Mouse (Mus musculus) embryonic facial prominence, embryonic 13.5 days (tissue): Measurements from ENCODE around the gene Fhl2. TPM values are rescaled to one million over a fixed set of nuclear protein-coding genes. Genes with fewer than 3 reads are reported as not detected.

Source experiments
- ATAC-seq: fragments of 200-750 bp; cut with Nextera tagmentation; 2 replicates; pipeline ENCODE4 v1.8.0; 2017; ENCODE audit warnings: low read depth; ENCODE audit not compliant: insufficient number of reproducible peaks, insufficient read depth, low FRiP score, low TSS enrichment
- H3K27ac ChIP-seq: fragments of 300-500 bp; sonication (generic); 2 replicates; pipeline ENCODE4 v1.5.1; 2015; ENCODE audit warnings: moderate library complexity, mild to moderate bottlenecking, inconsistent platforms
- H3K27me3 ChIP-seq: fragments of 300-500 bp; sonication (generic); 2 replicates; pipeline ENCODE4 v1.6.1; 2015; ENCODE audit warnings: mild to moderate bottlenecking, inconsistent platforms
- H3K36me3 ChIP-seq: fragments of 300-500 bp; sonication (generic); 2 replicates; pipeline ENCODE4 v1.6.1; 2015; ENCODE audit warnings: mild to moderate bottlenecking, inconsistent platforms
- H3K4me1 ChIP-seq: fragments of 300-500 bp; sonication (generic); 2 replicates; pipeline ENCODE4 v1.6.1; 2015; ENCODE audit warnings: inconsistent platforms
- H3K4me2 ChIP-seq: fragments of 300-500 bp; sonication (generic); 2 replicates; pipeline ENCODE4 v1.6.1; 2015; ENCODE audit warnings: moderate library complexity, mild to moderate bottlenecking, inconsistent platforms
- H3K4me3 ChIP-seq: fragments of 300-500 bp; sonication (generic); 2 replicates; pipeline ENCODE4 v1.5.1; 2015; ENCODE audit warnings: mild to moderate bottlenecking, inconsistent platforms
- H3K9ac ChIP-seq: fragments of 300-500 bp; sonication (generic); 2 replicates; pipeline ENCODE4 v1.6.1; 2015; ENCODE audit warnings: mild to moderate bottlenecking, inconsistent platforms
- H3K9me3 ChIP-seq: fragments of 300-500 bp; sonication (generic); 2 replicates; pipeline ENCODE4 v1.6.1; 2016; ENCODE audit warnings: inconsistent platforms
- WGBS: fragments of 180-500 bp; shearing (Covaris S2); methylation state at CpG from one replicate; pipeline ENCODE4 v1.1.7; 2015; ENCODE audit warnings: mixed read lengths; 5-methylcytosine and 5-hydroxymethylcytosine counted together
- polyA plus RNA-seq: library from polyadenylated mRNA; unstranded; fragments of >200 nt; fragmentation: Nextera tagmentation; extraction: Ambion mirVana; gene quantifications from 2 replicates; pipeline ENCODE4 v1.2.1, GENCODE M21; 2015

The Fhl2 gene
- polyA plus RNA-seq, 1 experiment from 2014 or later: 13.3 TPM

DNA sequence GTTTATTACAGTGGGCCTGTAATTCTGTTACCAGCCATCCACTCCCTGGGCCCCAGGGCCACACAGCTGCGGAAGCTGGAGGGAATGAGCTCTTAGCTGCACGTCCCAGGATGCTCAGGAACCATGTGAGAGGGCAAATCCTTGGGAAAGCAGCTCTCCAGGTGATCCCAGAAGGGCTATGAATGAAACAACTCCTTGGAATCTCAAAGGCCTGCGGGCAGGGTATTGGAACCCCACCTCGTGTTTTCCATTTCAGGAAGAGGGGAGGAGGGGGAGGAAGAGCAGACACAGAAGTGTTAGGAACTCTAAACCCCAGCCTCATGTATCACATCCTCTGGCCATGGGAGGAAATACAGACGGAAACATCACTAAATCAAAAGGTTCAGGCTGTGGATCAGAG lies 28.8 kb downstream of the Fhl2 start:
- Histone ChIP-seq H3K9ac (peak overlapping the region; percentile 17; the same call in 1 of the 2 replicates), H3K27ac (no peak overlapping the region), H3K4me3 (no peak overlapping the region), H3K36me3 (no peaks in the 10 kb centered on the region), H3K4me2 (no peak overlapping the region), H3K9me3 (no peaks in the 10 kb centered on the region), H3K4me1 (peaks cover 24% of the 10 kb centered on the region), H3K27me3 (no peaks in the 10 kb centered on the region)
- 32% methylated on average over 5 of the region's 5 CpGs for WGBS
- no peak for ATAC-seq

DNA sequence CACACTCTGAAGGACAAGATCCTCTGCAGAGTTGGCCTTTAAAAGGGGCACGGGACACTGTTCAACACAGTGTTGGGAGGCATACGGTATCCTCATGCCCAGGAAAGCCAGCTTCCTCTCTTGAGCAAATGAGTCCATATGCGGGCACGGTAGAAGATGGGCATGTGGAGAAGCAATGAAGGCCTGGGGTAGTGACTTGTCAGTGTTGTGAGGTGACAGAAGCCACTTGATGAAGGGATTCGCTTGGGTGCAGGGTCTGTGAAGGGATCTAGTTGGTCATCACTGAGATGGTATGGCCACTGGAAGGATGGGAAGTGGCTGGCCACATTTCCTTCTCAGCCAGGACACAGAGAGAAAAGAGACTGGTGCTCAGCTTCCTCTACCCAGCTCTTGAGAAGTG lies 32.2 kb downstream of the Fhl2 start:
- Histone ChIP-seq H3K4me2 (no peak overlapping the region), H3K4me3 (no peak overlapping the region), H3K27ac (no peak overlapping the region), H3K27me3 (no peaks in the 10 kb centered on the region), H3K4me1 (peaks cover 23% of the 10 kb centered on the region), H3K9ac (no peak overlapping the region), H3K36me3 (no peaks in the 10 kb centered on the region), H3K9me3 (no peaks in the 10 kb centered on the region)
- no peak for ATAC-seq
- WGBS: 95% methylated on average over 5 of the region's 5 CpGs

DNA sequence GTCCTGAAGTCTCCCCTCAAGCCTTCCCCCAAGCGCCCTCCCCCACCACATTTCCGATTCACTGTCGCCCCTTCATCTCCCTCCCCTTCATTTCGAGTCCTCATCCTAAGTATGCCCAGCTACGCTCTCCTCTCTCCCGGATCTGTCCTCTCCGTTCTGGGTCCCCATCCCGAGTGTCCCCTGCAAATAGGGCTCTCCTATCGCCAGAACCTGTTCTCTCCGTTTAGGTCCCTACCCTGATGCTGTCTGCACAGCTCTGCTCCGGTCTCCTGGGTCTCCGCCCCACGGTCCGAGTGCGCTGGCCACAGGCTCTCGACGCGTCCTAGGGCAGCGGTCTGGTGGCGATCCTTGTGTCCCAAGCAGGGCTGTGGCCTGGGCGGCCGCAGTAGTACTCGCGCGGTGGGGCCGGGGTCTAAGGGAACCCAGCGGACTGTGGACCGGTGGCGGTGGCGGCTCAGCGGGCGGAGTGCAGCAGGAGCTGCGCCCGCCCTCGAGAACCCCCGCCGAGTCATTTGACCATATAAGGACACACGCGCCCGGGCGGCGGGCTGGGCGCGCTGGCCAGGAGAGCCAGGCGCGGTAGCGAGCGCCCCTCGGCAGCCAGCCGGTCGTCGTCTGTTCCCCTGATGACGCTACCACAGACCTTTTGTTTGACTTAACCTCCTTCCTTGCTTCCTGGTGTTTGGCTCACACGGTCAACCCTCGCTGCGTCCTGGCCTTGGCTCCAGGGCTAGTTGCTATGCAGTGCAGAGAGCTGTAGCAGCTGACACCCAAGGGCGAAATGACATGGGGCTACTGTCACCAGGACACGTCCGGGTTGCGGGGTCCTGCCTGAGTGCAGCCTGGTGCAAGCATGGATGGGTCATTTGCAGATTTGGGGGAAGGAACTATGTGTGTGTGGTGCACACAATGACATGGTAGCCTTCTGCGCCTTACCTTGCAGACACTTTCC lies 33.0 kb downstream of the Fhl2 start:
- H3K4me2 ChIP-seq: peak overlapping the region; percentile 94
- H3K27me3 ChIP-seq: no peaks in the 10 kb centered on the region
- H3K4me3 ChIP-seq: peak overlapping the region; percentile 73
- no peaks in the 10 kb centered on the region for H3K36me3 ChIP-seq
- no peak overlapping the region; the same call in 1 of the 2 replicates for H3K27ac ChIP-seq
- 5% methylated on average over 61 of the region's 61 CpGs for WGBS
- peak overlapping the region; percentile 82 for H3K9ac ChIP-seq
- ATAC-seq: peak; percentile 84
- H3K4me1 ChIP-seq: peaks cover 21% of the 10 kb centered on the region
- H3K9me3 ChIP-seq: no peaks in the 10 kb centered on the region

DNA sequence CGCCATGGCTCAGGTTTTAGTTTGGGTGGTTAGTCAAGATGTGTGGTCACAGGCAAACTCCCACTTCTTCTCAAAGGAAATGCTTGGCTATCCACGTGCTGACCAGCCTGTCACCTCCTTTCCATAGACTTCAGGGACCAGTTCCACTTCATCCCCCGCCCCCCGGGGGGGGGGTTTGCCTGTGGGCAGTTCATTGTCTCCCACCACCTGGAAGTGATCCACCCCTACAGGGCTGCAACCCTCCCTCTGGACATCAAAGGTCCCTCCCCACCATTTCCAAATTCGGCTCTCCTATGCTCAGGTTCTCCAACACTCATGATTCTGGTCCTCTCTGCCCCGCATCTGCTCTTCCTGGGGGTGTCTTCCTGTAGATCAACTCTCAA lies 33.7 kb downstream of the Fhl2 start:
- H3K4me2 ChIP-seq: peak overlapping the region; percentile 94
- H3K36me3 ChIP-seq: no peaks in the 10 kb centered on the region
- peak overlapping the region; percentile 82 for H3K9ac ChIP-seq
- H3K27ac ChIP-seq: no peak overlapping the region
- no peak for ATAC-seq
- WGBS: 5% methylated on average over 6 of the region's 6 CpGs
- no peaks in the 10 kb centered on the region for H3K9me3 ChIP-seq
- H3K27me3 ChIP-seq: no peaks in the 10 kb centered on the region
- H3K4me1 ChIP-seq: peaks cover 14% of the 10 kb centered on the region
- peak overlapping the region; percentile 73 for H3K4me3 ChIP-seq

DNA sequence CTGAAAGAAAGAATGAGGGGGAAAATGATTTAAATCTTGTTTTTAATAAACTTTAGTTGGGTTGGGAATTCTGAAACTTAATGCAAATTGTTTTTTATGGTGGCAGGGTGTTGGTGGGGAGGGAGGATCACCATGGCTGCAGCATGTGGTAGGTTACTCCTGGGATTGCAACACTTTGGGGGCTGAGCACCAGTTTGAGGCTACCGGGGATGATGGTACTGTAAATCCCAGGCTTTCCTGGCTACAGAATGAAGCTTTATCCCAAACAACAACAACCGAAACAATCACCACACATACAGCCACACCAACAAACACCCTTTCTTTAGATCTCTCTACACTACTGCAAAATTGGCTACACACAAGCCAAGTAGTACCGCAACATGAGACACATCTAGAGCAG lies 34.4 kb downstream of the Fhl2 start:
- 84% methylated on average over 3 of the region's 3 CpGs for WGBS
- Histone ChIP-seq H3K9ac (no peak overlapping the region), H3K4me1 (peaks cover 11% of the 10 kb centered on the region), H3K36me3 (no peaks in the 10 kb centered on the region), H3K9me3 (no peaks in the 10 kb centered on the region), H3K4me3 (peak overlapping the region; percentile 73; the same call in 1 of the 2 replicates), H3K27ac (no peak overlapping the region), H3K4me2 (peak overlapping the region; percentile 94), H3K27me3 (no peaks in the 10 kb centered on the region)
- ATAC-seq: no peak

DNA sequence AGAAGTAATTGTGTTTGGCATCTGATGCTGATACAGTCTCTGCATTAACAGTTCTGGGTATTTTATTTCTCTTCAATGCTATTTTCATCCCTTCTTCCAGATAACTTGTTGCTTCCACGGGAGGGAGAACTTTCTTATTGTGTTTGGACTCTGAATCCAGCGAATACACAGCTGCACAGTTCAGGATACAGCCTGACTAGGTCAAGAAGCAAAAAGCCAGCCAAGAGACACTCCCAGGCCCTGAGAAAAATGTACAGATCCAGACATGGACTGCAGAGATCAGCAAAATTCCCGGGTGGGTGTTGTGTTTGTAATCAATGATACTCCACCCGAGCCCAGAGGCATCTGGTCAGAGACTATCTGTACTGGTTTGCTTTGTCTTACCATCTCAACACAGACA lies 37.4 kb downstream of the Fhl2 start:
- Histone ChIP-seq H3K4me2 (no peak overlapping the region), H3K27me3 (no peaks in the 10 kb centered on the region)
- 67% methylated on average over 4 of the region's 4 CpGs for WGBS

DNA sequence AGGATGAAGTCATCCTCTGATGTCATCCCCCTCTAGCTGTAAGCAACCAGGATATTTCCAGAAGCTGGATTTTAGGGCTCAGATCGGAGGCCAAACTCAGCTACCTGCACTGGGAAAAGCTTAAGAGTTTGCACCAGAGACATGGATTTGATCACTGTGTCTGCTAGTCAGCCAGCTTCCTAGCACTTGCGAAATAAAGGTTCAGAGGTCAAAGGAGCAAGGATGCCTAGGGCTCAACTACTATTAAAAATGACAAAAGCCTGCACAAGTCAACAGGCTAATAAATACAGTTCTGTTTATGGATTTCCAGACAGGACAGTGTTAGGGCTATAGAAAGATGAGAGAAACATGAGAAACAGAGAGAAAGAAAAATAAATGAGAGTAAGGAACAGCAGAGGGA lies 38.9 kb downstream of the Fhl2 start:
- Histone ChIP-seq H3K4me1 (peaks cover 3% of the 10 kb centered on the region), H3K27me3 (no peaks in the 10 kb centered on the region), H3K4me2 (no peak overlapping the region), H3K4me3 (no peak overlapping the region), H3K27ac (no peak overlapping the region), H3K36me3 (no peaks in the 10 kb centered on the region), H3K9me3 (no peaks in the 10 kb centered on the region), H3K9ac (no peak overlapping the region)
- no peak for ATAC-seq
- WGBS: 74% methylated on average over 2 of the region's 2 CpGs

More for the DNA sequence above, 37.4 kb downstream of the Fhl2 start:
- no peak overlapping the region for H3K4me3 ChIP-seq
- H3K9me3 ChIP-seq: no peaks in the 10 kb centered on the region
- no peak for ATAC-seq
- H3K9ac ChIP-seq: no peak overlapping the region
- no peak overlapping the region for H3K27ac ChIP-seq
- H3K36me3 ChIP-seq: no peaks in the 10 kb centered on the region
- peaks cover 11% of the 10 kb centered on the region for H3K4me1 ChIP-seq

DNA sequence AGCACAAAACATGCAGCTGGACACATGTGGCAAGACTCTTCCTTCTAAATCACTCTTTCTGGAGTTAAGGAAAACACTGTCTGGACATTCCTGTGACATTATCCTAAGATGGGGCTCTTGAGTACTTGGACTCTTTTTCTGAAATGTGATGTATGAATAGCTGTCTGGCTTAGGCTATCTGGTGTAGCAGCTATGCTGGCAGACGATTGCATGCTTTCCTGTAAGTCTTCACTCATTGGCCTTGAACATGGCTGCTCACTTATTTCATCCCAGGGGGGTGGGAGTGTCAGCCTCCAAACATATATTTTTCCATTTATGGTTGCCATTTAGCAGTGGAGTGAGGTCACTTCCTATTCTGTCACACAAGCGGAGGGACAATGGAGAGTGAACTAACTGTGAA lies 42.3 kb downstream of the Fhl2 start:
- 70% methylated on average over 2 of the region's 2 CpGs for WGBS
- no peak overlapping the region for H3K4me2 ChIP-seq

DNA sequence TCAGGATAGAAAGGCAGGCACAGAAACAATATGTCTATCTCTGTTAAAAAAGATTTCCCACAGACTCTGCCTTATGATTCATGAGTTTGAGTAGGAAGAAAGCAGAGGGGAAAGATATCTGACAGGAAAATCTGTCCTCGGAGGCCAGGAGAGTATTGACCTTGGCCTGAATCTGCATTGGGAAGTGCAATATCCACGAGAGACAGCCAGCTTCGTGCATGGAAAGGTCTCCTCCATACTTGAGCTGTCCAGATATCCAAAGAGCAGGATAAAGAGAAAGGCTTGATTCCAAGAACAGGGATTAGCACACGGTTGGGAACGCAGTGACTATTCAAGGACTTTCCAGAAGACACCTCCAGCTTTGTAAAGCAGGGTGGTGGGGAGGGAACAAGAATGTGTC lies 43.2 kb downstream of the Fhl2 start:
- ATAC-seq: no peak
- no peaks in the 10 kb centered on the region for H3K27me3 ChIP-seq
- no peak overlapping the region for H3K4me2 ChIP-seq
- H3K27ac ChIP-seq: no peak overlapping the region
- no peaks in the 10 kb centered on the region for H3K36me3 ChIP-seq
- H3K9ac ChIP-seq: no peak overlapping the region
- no peaks in the 10 kb centered on the region for H3K9me3 ChIP-seq
- H3K4me1 ChIP-seq: no peaks in the 10 kb centered on the region
- 91% methylated on average over 5 of the region's 5 CpGs for WGBS
- no peak overlapping the region for H3K4me3 ChIP-seq

More for the DNA sequence above, 42.3 kb downstream of the Fhl2 start:
- Histone ChIP-seq H3K9ac (no peak overlapping the region), H3K9me3 (no peaks in the 10 kb centered on the region), H3K36me3 (no peaks in the 10 kb centered on the region), H3K4me1 (no peaks in the 10 kb centered on the region), H3K27me3 (no peaks in the 10 kb centered on the region), H3K4me3 (no peak overlapping the region), H3K27ac (no peak overlapping the region)
- ATAC-seq: no peak

DNA sequence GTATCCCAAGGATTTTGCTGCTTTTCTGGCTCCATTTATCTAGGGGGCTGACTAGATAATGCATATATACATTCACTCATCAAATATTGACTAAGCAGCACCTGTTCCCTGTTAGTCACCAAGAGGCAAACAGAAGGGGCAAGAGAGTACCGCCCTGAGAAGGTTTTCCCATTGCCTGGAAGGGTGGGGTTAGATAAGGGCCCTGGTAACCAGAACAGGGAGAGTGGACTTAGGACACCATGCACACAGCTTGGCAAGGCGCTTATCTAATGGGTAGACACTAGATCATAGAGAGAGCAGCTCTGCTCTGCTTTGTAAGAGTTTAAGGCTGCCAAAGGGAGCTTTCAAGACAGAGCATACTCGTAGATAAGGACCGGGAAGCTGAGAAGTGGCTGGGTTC lies 44.2 kb downstream of the Fhl2 start:
- Histone ChIP-seq H3K27ac (no peak overlapping the region), H3K36me3 (no peaks in the 10 kb centered on the region), H3K4me1 (no peaks in the 10 kb centered on the region), H3K9ac (no peak overlapping the region), H3K4me2 (no peak overlapping the region), H3K27me3 (no peaks in the 10 kb centered on the region), H3K9me3 (no peaks in the 10 kb centered on the region), H3K4me3 (no peak overlapping the region)
- WGBS: 92% methylated on average over 4 of the region's 4 CpGs
- no peak for ATAC-seq

DNA sequence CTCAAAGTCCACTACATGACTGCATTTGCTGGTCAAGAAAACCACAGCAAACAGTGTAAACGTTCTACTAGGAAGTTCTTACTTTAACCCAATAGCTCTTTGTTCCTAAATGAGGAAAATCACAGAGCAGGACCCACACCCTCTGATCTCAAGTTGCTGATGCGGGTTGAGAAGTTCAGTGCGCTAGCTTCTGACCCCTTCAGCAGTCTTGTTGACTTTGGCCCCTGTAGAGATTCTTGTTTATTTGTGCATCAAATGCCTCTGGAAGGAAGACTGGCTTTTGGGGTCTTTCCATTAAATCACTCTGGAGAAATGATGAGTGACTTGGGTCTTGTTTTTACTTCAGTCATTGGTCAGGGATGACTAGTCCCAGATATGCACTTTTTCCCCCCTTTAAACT lies 46.6 kb downstream of the Fhl2 start:
- Histone ChIP-seq H3K4me3 (no peak overlapping the region), H3K27me3 (no peaks in the 10 kb centered on the region), H3K4me1 (peaks cover 5% of the 10 kb centered on the region; the same call in 1 of the 2 replicates), H3K9ac (no peak overlapping the region), H3K4me2 (no peak overlapping the region), H3K9me3 (no peaks in the 10 kb centered on the region), H3K27ac (no peak overlapping the region), H3K36me3 (no peaks in the 10 kb centered on the region)
- 76% methylated on average over 3 of the region's 3 CpGs for WGBS
- no peak for ATAC-seq

DNA sequence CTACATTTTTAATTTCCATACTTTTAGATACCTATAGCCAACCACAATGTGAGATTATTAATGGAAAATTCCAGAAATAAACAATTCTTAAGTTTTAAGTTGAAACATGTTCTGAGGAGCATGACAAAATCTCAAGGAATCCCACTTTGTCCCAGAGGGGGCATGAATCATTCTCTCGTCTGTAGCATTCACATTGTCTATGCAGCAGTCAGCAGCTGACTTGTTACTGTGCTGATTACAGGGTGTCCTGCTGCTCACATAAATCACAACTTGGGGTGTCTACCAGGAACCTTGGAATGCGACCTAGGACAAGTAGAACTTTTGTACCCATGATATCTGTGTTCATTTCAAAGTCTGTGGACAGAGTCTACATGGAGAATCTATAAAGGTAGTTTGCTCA lies 49.3 kb downstream of the Fhl2 start:
- no peaks in the 10 kb centered on the region for H3K27me3 ChIP-seq
- H3K9me3 ChIP-seq: no peaks in the 10 kb centered on the region
- no peaks in the 10 kb centered on the region for H3K36me3 ChIP-seq
- WGBS: 58% methylated on average over 2 of the region's 2 CpGs
- peaks cover 12% of the 10 kb centered on the region for H3K4me1 ChIP-seq
- H3K27ac ChIP-seq: no peak overlapping the region
- H3K4me3 ChIP-seq: no peak overlapping the region
- H3K9ac ChIP-seq: no peak overlapping the region
- ATAC-seq: no peak
- no peak overlapping the region for H3K4me2 ChIP-seq
